Mouse (Mus musculus): ENCODE data around the gene Ccna1.

DNA sequence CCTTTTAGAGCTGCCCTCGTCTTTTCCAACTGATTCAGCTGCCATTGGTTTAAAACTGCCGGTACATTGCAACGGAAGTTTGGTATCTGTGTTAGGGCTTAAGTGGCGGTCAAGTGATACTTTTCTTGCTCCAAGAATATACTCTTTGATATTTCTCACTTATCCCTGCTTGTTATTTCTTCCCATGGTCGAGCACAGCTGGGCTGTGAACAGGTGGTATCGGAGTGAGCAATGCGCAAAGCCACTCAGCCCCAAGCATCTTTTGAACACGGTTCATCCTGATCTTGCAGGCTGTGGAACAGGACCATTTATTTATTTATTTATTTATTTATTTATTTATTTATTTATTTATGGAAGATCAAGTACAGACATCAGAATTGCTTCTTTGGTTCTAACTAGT lies 24.3 kb upstream of the Ccna1 start:
- no peak for TF ChIP-seq CTCF (IDR thresholded peaks at IDR 0.05; ENCODE audit: control insufficient read depth, insufficient read depth, low read length)
- no peak for TF ChIP-seq POLR2A (IDR thresholded peaks at IDR 0.05; ENCODE audit: borderline replicate concordance, control insufficient read depth, low read depth, low read length)
